Mouse (Mus musculus): ENCODE results near the gene Scube2. TPM values are rescaled to one million over a fixed set of nuclear protein-coding genes. Genes with fewer than 3 reads are reported as not detected.

The Scube2 gene
- 1.4 and 1.5 TPM in 2 replicates for polyA plus RNA-seq (2015; fragmentation: Nextera tagmentation; extraction: Ambion mirVana)

GRCm38 (mm10) chr7:109865370-109866229 is at the start of gene Scube2:
Gene Scube2 (minus strand): TSS chr7:109865679.
- no peaks in the 10 kb centered on the region for H3K36me3 ChIP-seq
- no peaks in the 10 kb centered on the region for H3K9me3 ChIP-seq
- peak within 1 kb of the TSS; percentile 96 for H3K4me2 ChIP-seq
- peak within 1 kb of the TSS; percentile 60 for H3K4me3 ChIP-seq
- H3K9ac ChIP-seq, result peak within 1 kb of the TSS; percentile 75
- H3K27me3 ChIP-seq, result peaks cover 36% of the 10 kb centered on the region
- WGBS, result 2% methylated on average over 54 of the region's 69 CpGs
- H3K27ac ChIP-seq, result no peak within 1 kb of the TSS
- peaks cover 9% of the 10 kb centered on the region; the same call in 1 of the 2 replicates for H3K4me1 ChIP-seq
- ATAC-seq (ENCODE audit: insufficient number of reproducible peaks, insufficient read depth, low FRiP score, low TSS enrichment, low read depth), result peak; percentile 52; the same call in 1 of the 2 replicates

DNA sequence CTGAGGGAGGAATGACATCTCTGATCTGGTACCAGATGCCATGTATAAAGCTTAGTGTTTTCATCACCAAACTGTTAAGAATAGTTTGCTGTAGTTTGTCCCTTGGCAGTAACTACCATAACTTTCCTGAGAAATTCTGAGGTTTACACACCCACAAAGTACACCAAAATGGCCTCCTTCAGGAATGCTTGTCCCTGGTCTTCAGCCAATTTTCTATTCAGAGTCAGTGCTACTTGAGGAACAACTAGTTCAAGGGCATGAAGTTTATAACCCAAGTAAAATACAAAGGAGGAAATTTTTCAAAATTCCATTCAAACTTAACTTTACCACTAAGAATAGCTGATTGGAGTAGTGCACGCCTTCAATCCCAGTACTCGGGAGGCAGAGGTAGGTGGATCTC is 40.7 kb upstream of the Scube2 start:
- Histone ChIP-seq H3K4me2 (no peak overlapping the region), H3K9me3 (no peaks in the 10 kb centered on the region), H3K27me3 (no peaks in the 10 kb centered on the region), H3K4me1 (no peaks in the 10 kb centered on the region), H3K36me3 (peaks cover 90% of the 10 kb centered on the region), H3K9ac (no peak overlapping the region), H3K27ac (no peak overlapping the region), H3K4me3 (no peak overlapping the region)
- WGBS, result 96% methylated on average over 2 of the region's 2 CpGs
- ATAC-seq (ENCODE audit: insufficient number of reproducible peaks, insufficient read depth, low FRiP score, low TSS enrichment, low read depth), result no peak

DNA sequence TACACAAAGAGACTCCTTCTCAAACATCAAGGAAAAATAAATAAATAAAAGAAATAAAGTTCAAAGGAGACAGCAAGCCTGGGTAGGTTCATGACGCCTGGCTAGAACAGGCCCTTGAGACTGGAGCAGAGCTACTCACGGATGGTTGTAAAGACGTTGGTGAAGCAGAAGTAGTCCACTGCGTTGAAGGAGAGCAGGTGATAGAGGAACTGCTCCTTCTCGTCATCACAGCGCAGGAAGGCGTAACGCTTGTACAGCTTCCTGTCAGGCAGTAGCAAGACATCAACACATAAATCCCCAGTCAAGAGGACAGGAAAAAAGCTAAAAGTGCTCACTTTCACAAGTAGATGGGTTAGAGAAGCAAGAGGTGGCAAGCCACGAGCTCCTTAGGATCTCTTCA is 35.4 kb upstream of the Scube2 start:
- Histone ChIP-seq H3K4me3 (no peak overlapping the region), H3K9me3 (no peaks in the 10 kb centered on the region), H3K9ac (no peak overlapping the region), H3K27me3 (no peaks in the 10 kb centered on the region), H3K27ac (no peak overlapping the region), H3K4me2 (no peak overlapping the region), H3K36me3 (peaks cover 97% of the 10 kb centered on the region), H3K4me1 (no peaks in the 10 kb centered on the region)
- ATAC-seq (ENCODE audit: insufficient number of reproducible peaks, insufficient read depth, low FRiP score, low TSS enrichment, low read depth), result no peak
- 91% methylated on average over 9 of the region's 9 CpGs for WGBS

- Histone ChIP-seq H3K9ac (no peak overlapping the region), H3K4me1 (no peaks in the 10 kb centered on the region), H3K4me3 (no peak overlapping the region), H3K4me2 (no peak overlapping the region), H3K9me3 (no peaks in the 10 kb centered on the region), H3K36me3 (peaks cover 100% of the 10 kb centered on the region), H3K27ac (no peak overlapping the region), H3K27me3 (no peaks in the 10 kb centered on the region)
- no peak for ATAC-seq (ENCODE audit: insufficient number of reproducible peaks, insufficient read depth, low FRiP score, low TSS enrichment, low read depth)
Measured at GRCm38 (mm10) chr7:109898911-109899310, 33.4 kb upstream of the Scube2 start.

GRCm38 (mm10) chr7:109892530-109892929 is 27.1 kb upstream of the Scube2 start:
- H3K4me1 ChIP-seq, result no peaks in the 10 kb centered on the region
- H3K9me3 ChIP-seq, result no peaks in the 10 kb centered on the region
- no peak for ATAC-seq (ENCODE audit: insufficient number of reproducible peaks, insufficient read depth, low FRiP score, low TSS enrichment, low read depth)
- peaks cover 76% of the 10 kb centered on the region for H3K36me3 ChIP-seq
- WGBS, result 46% methylated on average over 3 of the region's 3 CpGs
- no peak overlapping the region for H3K9ac ChIP-seq
- H3K27me3 ChIP-seq, result no peaks in the 10 kb centered on the region
- no peak overlapping the region for H3K4me2 ChIP-seq
- no peak overlapping the region for H3K4me3 ChIP-seq
- no peak overlapping the region for H3K27ac ChIP-seq

- Histone ChIP-seq H3K9ac (no peak overlapping the region), H3K4me1 (no peaks in the 10 kb centered on the region), H3K4me3 (no peak overlapping the region), H3K27me3 (no peaks in the 10 kb centered on the region), H3K9me3 (0 out of 2 replicates have a peak, but pooled peaks cover 1% of the 10 kb centered on the region), H3K4me2 (no peak overlapping the region), H3K27ac (no peak overlapping the region), H3K36me3 (peaks cover 76% of the 10 kb centered on the region)
- 70% methylated on average over 4 of the region's 4 CpGs for WGBS
- ATAC-seq (ENCODE audit: insufficient number of reproducible peaks, insufficient read depth, low FRiP score, low TSS enrichment, low read depth), result no peak
Measured at GRCm38 (mm10) chr7:109891786-109892185, 26.3 kb upstream of the Scube2 start.

- H3K27ac ChIP-seq, result no peak overlapping the region
- H3K4me3 ChIP-seq, result no peak overlapping the region
- no peaks in the 10 kb centered on the region for H3K4me1 ChIP-seq
- no peak overlapping the region for H3K9ac ChIP-seq
- ATAC-seq (ENCODE audit: insufficient number of reproducible peaks, insufficient read depth, low FRiP score, low TSS enrichment, low read depth), result no peak
- H3K27me3 ChIP-seq, result no peaks in the 10 kb centered on the region
- no peak overlapping the region for H3K4me2 ChIP-seq
- H3K9me3 ChIP-seq, result 0 out of 2 replicates have a peak, but pooled peaks cover 2% of the 10 kb centered on the region
- 92% methylated on average over 2 of the region's 2 CpGs for WGBS
- H3K36me3 ChIP-seq, result peaks cover 63% of the 10 kb centered on the region
Measured at GRCm38 (mm10) chr7:109890256-109890655, 24.8 kb upstream of the Scube2 start.

DNA sequence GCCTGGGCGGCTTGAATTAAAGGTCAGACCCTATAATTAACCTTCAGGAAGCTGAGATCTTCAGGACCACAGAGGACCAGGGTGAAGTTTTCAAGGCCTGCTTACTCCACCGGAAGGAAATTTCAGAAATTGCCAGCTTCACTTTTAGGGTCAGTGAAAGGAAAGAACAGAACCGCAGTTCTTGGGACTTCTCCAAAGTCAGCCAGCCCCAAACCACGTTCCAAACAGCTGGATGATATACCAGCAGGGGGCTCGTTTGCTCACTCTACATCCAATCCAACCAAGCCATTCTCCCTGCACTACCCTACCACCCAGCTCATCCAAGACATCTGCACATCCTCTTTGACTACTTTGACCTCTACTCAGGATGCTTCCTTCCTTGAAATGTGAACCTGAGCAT is 23.8 kb upstream of the Scube2 start:
- H3K36me3 ChIP-seq, result peaks cover 53% of the 10 kb centered on the region
- WGBS, result 52% methylated on average over 5 of the region's 5 CpGs
- no peak overlapping the region for H3K4me2 ChIP-seq
- H3K9me3 ChIP-seq, result 0 out of 2 replicates have a peak, but pooled peaks cover 2% of the 10 kb centered on the region
- no peak overlapping the region for H3K4me3 ChIP-seq
- no peak overlapping the region for H3K9ac ChIP-seq
- no peak for ATAC-seq (ENCODE audit: insufficient number of reproducible peaks, insufficient read depth, low FRiP score, low TSS enrichment, low read depth)
- H3K4me1 ChIP-seq, result no peaks in the 10 kb centered on the region
- no peaks in the 10 kb centered on the region for H3K27me3 ChIP-seq
- no peak overlapping the region for H3K27ac ChIP-seq

DNA sequence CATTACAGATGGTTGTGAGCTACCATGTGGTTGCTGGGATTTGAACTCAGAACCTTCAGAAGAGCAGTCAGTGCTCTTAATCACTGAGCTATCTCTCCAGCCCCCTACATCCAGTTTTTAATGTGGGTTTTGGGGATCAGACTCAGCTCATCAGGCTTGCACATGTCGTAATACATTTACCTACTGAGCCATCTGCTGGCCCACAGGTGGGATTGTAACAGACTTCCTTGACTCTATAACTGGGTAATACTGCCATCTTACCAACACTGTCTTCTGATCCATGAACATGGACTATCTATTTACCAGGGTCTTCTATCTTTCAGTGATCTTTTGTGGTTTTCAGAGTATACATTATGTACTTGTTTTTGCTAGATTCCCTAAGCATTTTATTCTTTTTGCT is 20.8 kb upstream of the Scube2 start:
- Histone ChIP-seq H3K27ac (no peak overlapping the region), H3K27me3 (no peaks in the 10 kb centered on the region), H3K36me3 (peaks cover 29% of the 10 kb centered on the region), H3K9me3 (0 out of 2 replicates have a peak, but pooled peaks cover 2% of the 10 kb centered on the region), H3K4me3 (no peak overlapping the region), H3K9ac (no peak overlapping the region), H3K4me1 (no peaks in the 10 kb centered on the region), H3K4me2 (no peak overlapping the region)
- no peak for ATAC-seq (ENCODE audit: insufficient number of reproducible peaks, insufficient read depth, low FRiP score, low TSS enrichment, low read depth)
- WGBS, result 88% methylated on average over 1 of the region's 1 CpGs

DNA sequence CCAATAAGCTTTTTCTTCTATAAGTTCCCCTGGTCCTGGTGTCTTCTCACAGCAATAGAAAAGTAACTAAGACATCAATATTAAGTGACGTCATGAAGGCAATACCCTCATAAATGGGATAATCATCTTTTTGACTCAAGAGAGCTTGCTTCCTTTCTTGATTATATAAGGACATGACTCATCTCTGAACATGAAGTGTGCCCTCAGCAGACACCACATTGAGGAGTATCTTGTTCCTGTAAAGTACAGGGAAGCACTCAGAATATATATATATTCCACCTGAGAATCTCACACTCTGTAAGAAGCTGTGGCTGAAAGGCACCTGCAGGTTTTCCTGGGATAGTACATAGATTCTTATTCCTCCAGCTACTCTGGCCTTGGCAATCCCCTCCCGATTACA is 17.1 kb upstream of the Scube2 start:
- Histone ChIP-seq H3K4me2 (no peak overlapping the region), H3K9me3 (0 out of 2 replicates have a peak, but pooled peaks cover 2% of the 10 kb centered on the region), H3K27ac (no peak overlapping the region), H3K36me3 (peaks cover 10% of the 10 kb centered on the region), H3K9ac (no peak overlapping the region), H3K27me3 (no peaks in the 10 kb centered on the region), H3K4me3 (no peak overlapping the region), H3K4me1 (no peaks in the 10 kb centered on the region)
- ATAC-seq (ENCODE audit: insufficient number of reproducible peaks, insufficient read depth, low FRiP score, low TSS enrichment, low read depth), result no peak
- WGBS, result 92% methylated on average over 2 of the region's 2 CpGs

- no peak for ATAC-seq (ENCODE audit: insufficient number of reproducible peaks, insufficient read depth, low FRiP score, low TSS enrichment, low read depth)
- H3K4me3 ChIP-seq, result no peak overlapping the region
- no peak overlapping the region for H3K9ac ChIP-seq
- H3K36me3 ChIP-seq, result peaks cover under 1% of the 10 kb centered on the region
- whole genome bisulfite sequencing, result 53% methylated on average over 2 of the region's 2 CpGs
- no peaks in the 10 kb centered on the region for H3K27me3 ChIP-seq
- H3K27ac ChIP-seq, result no peak overlapping the region
- H3K4me2 ChIP-seq, result no peak overlapping the region
- no peaks in the 10 kb centered on the region for H3K4me1 ChIP-seq
- no peaks in the 10 kb centered on the region for H3K9me3 ChIP-seq
Measured at GRCm38 (mm10) chr7:109881561-109882099, 16.2 kb upstream of the Scube2 start.

- Histone ChIP-seq H3K27ac (no peak overlapping the region), H3K4me2 (no peak overlapping the region), H3K4me3 (no peak overlapping the region), H3K9me3 (no peaks in the 10 kb centered on the region), H3K4me1 (no peaks in the 10 kb centered on the region), H3K36me3 (no peaks in the 10 kb centered on the region), H3K27me3 (no peaks in the 10 kb centered on the region), H3K9ac (no peak overlapping the region)
- ATAC-seq (ENCODE audit: insufficient number of reproducible peaks, insufficient read depth, low FRiP score, low TSS enrichment, low read depth), result no peak
- WGBS, result 51% methylated on average over 12 of the region's 12 CpGs
Measured at GRCm38 (mm10) chr7:109879158-109879557, 13.7 kb upstream of the Scube2 start.

Measured in embryonic facial prominence, embryonic 13.5 days (tissue).